Mouse (Mus musculus) liver, embryonic 16.5 days (tissue): ENCODE measurements around the gene Rpa2. TPM values are rescaled to one million over a fixed set of nuclear protein-coding genes. Genes with fewer than 3 reads are reported as not detected.
A peak's percentile ranks its signal among the peaks of the same experiment; 100 is the strongest.
"Not testable (repeated sequence)": the region's sequence is repeated elsewhere in the genome, so short reads cannot be mapped to it uniquely, and the experiment has no call there.

Experiments used
- ATAC-seq: fragments of 200-750 bp; cut with Nextera tagmentation; 2 replicates; pipeline ENCODE4 v1.8.0; 2017; ENCODE audit warnings: low read depth, mild to moderate bottlenecking, moderate number of reproducible peaks, moderate library complexity
- H3K27ac ChIP-seq: fragments of 300-500 bp; sonication (generic); 2 replicates; pipeline ENCODE4 v1.5.1; 2014; ENCODE audit warnings: mild to moderate bottlenecking, low read length
- H3K27me3 ChIP-seq: fragments of 300-500 bp; sonication (generic); 2 replicates; pipeline ENCODE4 v1.6.1; 2014; ENCODE audit warnings: low read depth, low read length, mixed read lengths; ENCODE audit not compliant: control insufficient read depth, insufficient read depth
- H3K36me3 ChIP-seq: fragments of 300-500 bp; sonication (generic); 2 replicates; pipeline ENCODE4 v1.6.1; 2014; ENCODE audit warnings: mild to moderate bottlenecking; ENCODE audit not compliant: control insufficient read depth, insufficient read depth
- H3K4me1 ChIP-seq: fragments of 300-500 bp; sonication (generic); 2 replicates; pipeline ENCODE4 v1.6.1; 2014; ENCODE audit warnings: low read depth, low read length, mixed read lengths; ENCODE audit not compliant: control insufficient read depth
- H3K4me2 ChIP-seq: fragments of 300-500 bp; sonication (generic); 2 replicates; pipeline ENCODE4 v1.6.1; 2014; ENCODE audit warnings: low read depth, low read length, mixed read lengths
- H3K4me3 ChIP-seq: fragments of 300-500 bp; sonication (generic); 2 replicates; pipeline ENCODE4 v1.5.1; 2014; ENCODE audit warnings: low read depth, mild to moderate bottlenecking, low read length
- H3K9ac ChIP-seq: fragments of 300-500 bp; sonication (generic); 2 replicates; pipeline ENCODE4 v1.6.1; 2014; ENCODE audit warnings: low read depth, low read length
- H3K9me3 ChIP-seq: fragments of 300-500 bp; sonication (generic); replicated peaks from 2 replicates; pipeline ENCODE4 v1.6.1; 2016; ENCODE audit warnings: low read length; ENCODE audit not compliant: control insufficient read depth
- WGBS: fragments of 180-500 bp; shearing (Covaris S2); extraction: QIAGEN DNeasy Blood & Tissue Kit; methylation state at CpG from one replicate; pipeline ENCODE4 v1.1.7; 2014; ENCODE audit not compliant: insufficient replicate concordance; 5-methylcytosine and 5-hydroxymethylcytosine counted together
- polyA plus RNA-seq: library from polyadenylated mRNA; unstranded; fragments of >200 nt; fragmentation: Nextera tagmentation; extraction: Ambion mirVana; gene quantifications from 2 replicates; pipeline ENCODE4 v1.2.1, GENCODE M21; 2015

The Rpa2 gene
- polyA plus RNA-seq, 1 experiment from 2014 or later, result 65.4 TPM

GRCm38 (mm10) chr4:132756974-132757373, 11.2 kb upstream of the Rpa2 start, which contains the start of gene Smpdl3b:
Smpdl3b (minus strand) TSS chr4:132757252.
- 1% methylated on average over 22 of the region's 22 CpGs for WGBS
- Histone ChIP-seq H3K4me3 (peak within 1 kb of the TSS; percentile 53), H3K4me2 (peak within 1 kb of the TSS; percentile 66), H3K36me3 (no peaks in the 10 kb centered on the region), H3K27ac (no peak within 1 kb of the TSS), H3K4me1 (peaks cover 2% of the 10 kb centered on the region; the same call in 1 of the 2 replicates), H3K9ac (peak within 1 kb of the TSS; percentile 8; the same call in 1 of the 2 replicates), H3K27me3 (peaks cover 31% of the 10 kb centered on the region), H3K9me3 (no peaks in the 10 kb centered on the region)
- ATAC-seq, result peak; percentile 45; the same call in 1 of the 2 replicates

- H3K27me3 ChIP-seq, result peaks cover 31% of the 10 kb centered on the region
Observed at GRCm38 (mm10) chr4:132757633-132758351, 10.3 kb upstream of the Rpa2 start.

GRCm38 (mm10) chr4:132760296-132760695, 7.8 kb upstream of the Rpa2 start:
- Histone ChIP-seq H3K9ac (no peak overlapping the region), H3K4me3 (no peak overlapping the region), H3K27ac (no peak overlapping the region), H3K27me3 (peaks cover 31% of the 10 kb centered on the region), H3K4me1 (peaks cover 2% of the 10 kb centered on the region; the same call in 1 of the 2 replicates), H3K9me3 (no peaks in the 10 kb centered on the region), H3K4me2 (no peak overlapping the region), H3K36me3 (no peaks in the 10 kb centered on the region)
- WGBS, result 25% methylated on average over 3 of the region's 3 CpGs
- ATAC-seq, result 0 out of 2 replicates have a peak, but pooled peaks have one; percentile 51

More at GRCm38 (mm10) chr4:132757633-132758351, 10.3 kb upstream of the Rpa2 start:
- Histone ChIP-seq H3K4me3 (no peak overlapping the region), H3K27ac (no peak overlapping the region), H3K36me3 (no peaks in the 10 kb centered on the region), H3K9me3 (no peaks in the 10 kb centered on the region), H3K4me1 (peaks cover 2% of the 10 kb centered on the region; the same call in 1 of the 2 replicates), H3K4me2 (no peak overlapping the region), H3K9ac (no peak overlapping the region)
- WGBS, result 63% methylated on average over 7 of the region's 7 CpGs
- no peak for ATAC-seq

GRCm38 (mm10) chr4:132762602-132763001, 5.5 kb upstream of the Rpa2 start:
- ATAC-seq, result no peak
- WGBS, result 57% methylated on average over 6 of the region's 6 CpGs

GRCm38 (mm10) chr4:132763125-132763524, 5.0 kb upstream of the Rpa2 start:
- not testable (repeated sequence) for H3K4me2 ChIP-seq, H3K9ac ChIP-seq, H3K27me3 ChIP-seq, H3K9me3 ChIP-seq, ATAC-seq, H3K4me3 ChIP-seq, H3K27ac ChIP-seq, H3K4me1 ChIP-seq, H3K36me3 ChIP-seq
- 59% methylated on average over 3 of the region's 3 CpGs for WGBS

More at GRCm38 (mm10) chr4:132762602-132763001, 5.5 kb upstream of the Rpa2 start:
- H3K27ac ChIP-seq, result no peak overlapping the region
- no peak overlapping the region for H3K9ac ChIP-seq
- H3K4me2 ChIP-seq, result no peak overlapping the region
- H3K9me3 ChIP-seq, result no peaks in the 10 kb centered on the region
- H3K36me3 ChIP-seq, result no peaks in the 10 kb centered on the region
- H3K27me3 ChIP-seq, result peaks cover 11% of the 10 kb centered on the region
- no peak overlapping the region for H3K4me3 ChIP-seq
- H3K4me1 ChIP-seq, result peaks cover 5% of the 10 kb centered on the region

- Histone ChIP-seq H3K9ac (no peak overlapping the region), H3K9me3 (no peaks in the 10 kb centered on the region), H3K27me3 (no peaks in the 10 kb centered on the region), H3K36me3 (peaks cover 58% of the 10 kb centered on the region), H3K4me2 (no peak overlapping the region), H3K27ac (no peak overlapping the region), H3K4me3 (no peak overlapping the region), H3K4me1 (peaks cover 11% of the 10 kb centered on the region)
- WGBS, result 85% methylated on average over 9 of the region's 9 CpGs
- no peak for ATAC-seq
Observed at GRCm38 (mm10) chr4:132771776-132772175, 3.6 kb downstream of the Rpa2 start.

- Histone ChIP-seq H3K9ac (no peak overlapping the region), H3K4me3 (no peak overlapping the region), H3K27ac (no peak overlapping the region), H3K27me3 (no peaks in the 10 kb centered on the region), H3K9me3 (no peaks in the 10 kb centered on the region), H3K36me3 (peaks cover 86% of the 10 kb centered on the region), H3K4me2 (no peak overlapping the region), H3K4me1 (no peaks in the 10 kb centered on the region)
- no peak for ATAC-seq
- WGBS, result 77% methylated on average over 3 of the region's 3 CpGs
Observed at GRCm38 (mm10) chr4:132774905-132775304, 6.8 kb downstream of the Rpa2 start.

- Histone ChIP-seq H3K9ac (no peak overlapping the region), H3K27me3 (no peaks in the 10 kb centered on the region), H3K4me3 (no peak overlapping the region), H3K4me2 (no peak overlapping the region), H3K9me3 (no peaks in the 10 kb centered on the region), H3K27ac (no peak overlapping the region), H3K36me3 (peaks cover 73% of the 10 kb centered on the region), H3K4me1 (no peaks in the 10 kb centered on the region)
- WGBS, result 77% methylated on average over 5 of the region's 5 CpGs
- ATAC-seq, result no peak
Observed at GRCm38 (mm10) chr4:132776764-132777163, 8.6 kb downstream of the Rpa2 start.

- Histone ChIP-seq H3K9me3 (no peaks in the 10 kb centered on the region), H3K4me3 (no peak overlapping the region), H3K27ac (no peak overlapping the region), H3K36me3 (peaks cover 58% of the 10 kb centered on the region), H3K4me2 (no peak overlapping the region), H3K9ac (no peak overlapping the region), H3K27me3 (no peaks in the 10 kb centered on the region), H3K4me1 (no peaks in the 10 kb centered on the region)
- 84% methylated on average over 6 of the region's 6 CpGs for WGBS
- no peak for ATAC-seq
Observed at GRCm38 (mm10) chr4:132778562-132779201, 10.6 kb downstream of the Rpa2 start.
